Mouse (Mus musculus) embryonic facial prominence, embryonic 14.5 days (tissue): ENCODE measurements around the gene Dapk3. TPM values are rescaled to one million over a fixed set of nuclear protein-coding genes. Genes with fewer than 3 reads are reported as not detected.
"Not testable (repeated sequence)": the region's sequence is repeated elsewhere in the genome, so short reads cannot be mapped to it uniquely, and the experiment has no call there.

Experiments
- ATAC-seq: fragments of 200-750 bp; cut with Nextera tagmentation; 2 replicates; pipeline ENCODE4 v1.8.0; 2017; ENCODE audit warnings: low read depth, moderate number of reproducible peaks, moderate TSS enrichment
- DNase-seq: peaks from one replicate; pipeline ENCODE4 v3.0.0-alpha.2; 2015; ENCODE audit warnings: low spot score
- H3K27ac ChIP-seq: fragments of 300-500 bp; sonication (generic); replicated peaks from 2 replicates; pipeline ENCODE4 v1.5.1; 2014; ENCODE audit warnings: low read depth, mild to moderate bottlenecking, low read length, moderate library complexity
- H3K27me3 ChIP-seq: fragments of 300-500 bp; sonication (generic); replicated peaks from 2 replicates; pipeline ENCODE4 v1.6.1; 2014; ENCODE audit warnings: low read length; ENCODE audit not compliant: control insufficient read depth, insufficient read depth
- H3K36me3 ChIP-seq: fragments of 300-500 bp; sonication (generic); 2 replicates; pipeline ENCODE4 v1.6.1; 2014; ENCODE audit warnings: low read length, mixed read lengths; ENCODE audit not compliant: control insufficient read depth, insufficient read depth
- H3K4me1 ChIP-seq: fragments of 300-500 bp; sonication (generic); 2 replicates; pipeline ENCODE4 v1.6.1; 2014; ENCODE audit warnings: antibody characterized with exemption, low read length; ENCODE audit not compliant: control insufficient read depth, insufficient read depth
- H3K4me2 ChIP-seq: fragments of 300-500 bp; sonication (generic); 2 replicates; pipeline ENCODE4 v1.6.1; 2014; ENCODE audit warnings: low read depth, mild to moderate bottlenecking, low read length, moderate library complexity, mixed read lengths
- H3K4me3 ChIP-seq: fragments of 300-500 bp; sonication (generic); 2 replicates; pipeline ENCODE4 v1.5.1; 2014; ENCODE audit warnings: low read depth, mild to moderate bottlenecking, low read length
- H3K9ac ChIP-seq: fragments of 300-500 bp; sonication (generic); 2 replicates; pipeline ENCODE4 v1.6.1; 2014; ENCODE audit warnings: low read depth, mild to moderate bottlenecking, low read length, moderate library complexity, mixed read lengths
- H3K9me3 ChIP-seq: fragments of 300-500 bp; sonication (generic); 2 replicates; pipeline ENCODE4 v1.6.1; 2016; ENCODE audit warnings: low read length; ENCODE audit not compliant: control insufficient read depth
- WGBS: fragments of 180-500 bp; shearing (Covaris S2); extraction: QIAGEN DNeasy Blood & Tissue Kit; methylation state at CpG from one replicate; pipeline ENCODE4 v1.1.7; 2014; 5-methylcytosine and 5-hydroxymethylcytosine counted together
- polyA plus RNA-seq: library from polyadenylated mRNA; unstranded; fragments of >200 nt; fragmentation: Nextera tagmentation; extraction: Ambion mirVana; gene quantifications from 2 replicates; pipeline ENCODE4 v1.2.1, GENCODE M21; 2014

The Dapk3 gene
- polyA plus RNA-seq, 1 experiment from 2014 or later = 53.4 TPM

DNA sequence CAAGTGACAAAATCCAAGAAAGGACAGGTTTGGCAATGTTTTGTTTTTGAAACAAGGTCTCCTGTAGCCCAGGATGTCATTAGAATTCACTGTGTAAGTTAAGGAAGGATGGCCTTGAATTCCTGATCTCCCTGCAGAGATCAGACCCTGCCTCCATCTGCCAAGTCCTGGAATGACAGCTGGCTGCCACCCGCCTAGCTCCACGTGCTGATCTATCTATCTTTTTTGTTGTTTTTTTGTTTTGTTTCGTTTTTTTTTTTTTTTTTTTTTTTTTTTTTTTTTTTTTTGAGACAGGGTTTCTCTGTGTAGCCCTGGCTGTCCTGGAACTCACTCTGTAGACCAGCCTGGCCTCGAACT lies 7.5 kb upstream of the Dapk3 start:
- ATAC-seq, H3K27me3 ChIP-seq, H3K9me3 ChIP-seq: not testable (repeated sequence)
- WGBS = 7% methylated on average over 4 of the region's 4 CpGs
- peak overlapping the region; percentile 56; the same call in 1 of the 2 replicates for H3K9ac ChIP-seq
- peaks cover 33% of the 10 kb centered on the region for H3K36me3 ChIP-seq
- H3K4me1 ChIP-seq = peaks cover 15% of the 10 kb centered on the region
- peak overlapping the region; percentile 88 for H3K27ac ChIP-seq
- peak overlapping the region; percentile 94 for H3K4me3 ChIP-seq
- DNase-seq = peak; percentile 55
- peak overlapping the region; percentile 72 for H3K4me2 ChIP-seq

DNA sequence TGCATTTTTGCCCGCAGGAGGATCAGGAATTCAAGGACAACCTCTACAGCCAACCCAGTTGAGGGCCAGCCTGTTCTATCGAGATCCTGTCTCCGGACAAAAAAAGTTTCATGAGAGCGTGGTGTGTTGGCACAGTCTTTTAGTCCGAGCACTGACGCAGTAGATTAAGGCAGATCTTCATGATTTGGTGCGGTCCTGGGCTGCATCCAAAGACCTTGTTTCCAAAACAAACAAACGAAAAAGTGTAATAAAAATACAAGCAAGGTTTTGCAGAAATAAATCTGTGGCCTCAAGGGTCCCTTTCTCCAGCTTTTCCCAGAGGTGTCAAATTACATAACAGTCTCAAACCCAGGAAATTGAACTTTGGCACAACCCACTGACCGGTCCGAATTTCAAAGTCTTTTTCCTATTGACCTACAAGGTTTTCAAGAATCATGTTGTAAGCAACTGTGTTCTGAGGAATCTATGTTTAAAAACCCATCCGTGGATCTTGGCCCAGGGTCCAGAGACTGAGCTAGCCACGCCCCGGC lies 6.8 kb upstream of the Dapk3 start:
- Histone ChIP-seq H3K36me3 (peaks cover 40% of the 10 kb centered on the region), H3K27ac (peak overlapping the region; percentile 88), H3K4me3 (peak overlapping the region; percentile 94), H3K9ac (peak overlapping the region; percentile 53), H3K27me3 (no peaks in the 10 kb centered on the region), H3K4me2 (peak overlapping the region; percentile 72), H3K4me1 (peaks cover 15% of the 10 kb centered on the region), H3K9me3 (no peaks in the 10 kb centered on the region)
- no peak for DNase-seq
- WGBS = 4% methylated on average over 13 of the region's 13 CpGs
- peak; percentile 16 for ATAC-seq

DNA sequence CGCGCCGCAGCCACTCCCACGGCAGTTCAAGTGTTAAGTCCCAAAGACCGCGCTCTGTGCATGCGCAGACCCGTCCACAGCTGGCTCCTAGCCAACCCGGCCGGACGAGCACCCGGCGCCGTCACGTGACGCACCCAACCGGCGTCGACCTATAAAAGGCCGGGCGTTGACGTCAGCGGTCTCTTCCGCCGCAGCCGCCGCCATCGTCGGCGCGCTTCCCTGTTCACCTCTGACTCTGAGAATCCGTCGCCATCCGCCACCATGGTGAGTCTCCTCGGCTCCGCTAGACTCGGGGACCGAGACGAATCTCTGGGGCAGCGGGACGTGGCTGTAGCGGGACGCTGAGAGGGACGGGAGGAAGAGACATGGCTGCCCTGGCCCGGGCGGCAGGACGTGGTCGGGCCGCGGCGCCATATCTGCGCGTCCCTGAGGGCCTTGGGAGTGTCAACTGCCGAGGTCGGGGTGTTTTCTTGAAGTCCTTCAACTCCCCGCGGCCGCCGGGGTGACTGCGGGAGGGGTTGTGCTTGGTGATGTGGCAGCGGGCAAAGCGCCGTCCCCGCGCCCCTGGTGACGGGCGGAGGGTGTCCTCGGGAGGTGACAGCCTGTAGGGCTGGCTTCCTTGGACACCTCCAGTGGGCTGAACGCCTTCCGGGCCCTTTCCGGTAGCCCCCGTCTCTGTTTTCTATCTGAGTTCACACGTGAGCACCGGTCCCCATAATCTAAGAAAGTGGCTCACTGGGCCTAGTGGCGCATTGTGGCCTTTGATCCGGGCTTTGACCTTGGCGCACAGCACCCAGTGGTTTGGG lies 6.1 kb upstream of the Dapk3 start, which contains the start of gene Eef2:
TSS of gene Eef2 (plus strand) at position 166 of the 806 bp plus-strand sequence.
- H3K4me1 ChIP-seq = peaks cover 15% of the 10 kb centered on the region
- ATAC-seq (peak; percentile 79), DNase-seq (peak; percentile 99)
- H3K27ac ChIP-seq = peak within 1 kb of the TSS; percentile 88
- H3K4me3 ChIP-seq = peak within 1 kb of the TSS; percentile 94
- H3K4me2 ChIP-seq = peak within 1 kb of the TSS; percentile 98
- 0% methylated on average over 60 of the region's 77 CpGs for WGBS
- no peaks in the 10 kb centered on the region for H3K27me3 ChIP-seq
- H3K9me3 ChIP-seq = no peaks in the 10 kb centered on the region
- H3K36me3 ChIP-seq = peaks cover 46% of the 10 kb centered on the region
- H3K9ac ChIP-seq = peak within 1 kb of the TSS; percentile 98

DNA sequence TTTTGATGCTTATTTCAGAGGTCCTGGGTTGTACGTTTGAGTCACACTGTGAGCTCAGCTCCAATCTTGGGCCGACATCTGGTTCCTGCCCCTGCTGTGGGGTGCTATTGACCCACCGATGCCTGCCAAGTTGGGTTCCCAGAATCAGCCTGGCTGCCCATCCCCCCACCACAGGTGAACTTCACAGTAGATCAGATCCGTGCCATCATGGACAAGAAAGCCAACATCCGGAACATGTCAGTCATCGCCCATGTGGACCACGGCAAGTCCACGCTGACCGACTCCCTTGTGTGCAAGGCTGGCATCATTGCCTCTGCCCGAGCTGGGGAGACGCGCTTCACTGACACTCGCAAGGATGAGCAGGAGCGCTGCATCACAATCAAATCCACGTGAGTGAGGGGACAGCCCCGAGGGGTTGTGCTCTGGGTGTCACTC lies 5.3 kb upstream of the Dapk3 start:
- Histone ChIP-seq H3K36me3 (peaks cover 55% of the 10 kb centered on the region), H3K4me3 (peak overlapping the region; percentile 94), H3K4me1 (peaks cover 15% of the 10 kb centered on the region), H3K27ac (peak overlapping the region; percentile 88), H3K4me2 (peak overlapping the region; percentile 98), H3K27me3 (no peaks in the 10 kb centered on the region), H3K9me3 (no peaks in the 10 kb centered on the region), H3K9ac (peak overlapping the region; percentile 98)
- ATAC-seq (no peak), DNase-seq (no peak)
- 10% methylated on average over 16 of the region's 16 CpGs for WGBS

GRCm38 (mm10) chr10:81177958-81178712 lies 4.7 kb upstream of the Dapk3 start:
- WGBS = 61% methylated on average over 14 of the region's 14 CpGs
- Histone ChIP-seq H3K4me1 (peaks cover 12% of the 10 kb centered on the region), H3K9ac (peak overlapping the region; percentile 98), H3K4me2 (peak overlapping the region; percentile 98), H3K4me3 (peak overlapping the region; percentile 94), H3K9me3 (no peaks in the 10 kb centered on the region), H3K27me3 (no peaks in the 10 kb centered on the region), H3K27ac (peak overlapping the region; percentile 88), H3K36me3 (peaks cover 55% of the 10 kb centered on the region)
- DNase-seq (no peak), ATAC-seq (no peak)

DNA sequence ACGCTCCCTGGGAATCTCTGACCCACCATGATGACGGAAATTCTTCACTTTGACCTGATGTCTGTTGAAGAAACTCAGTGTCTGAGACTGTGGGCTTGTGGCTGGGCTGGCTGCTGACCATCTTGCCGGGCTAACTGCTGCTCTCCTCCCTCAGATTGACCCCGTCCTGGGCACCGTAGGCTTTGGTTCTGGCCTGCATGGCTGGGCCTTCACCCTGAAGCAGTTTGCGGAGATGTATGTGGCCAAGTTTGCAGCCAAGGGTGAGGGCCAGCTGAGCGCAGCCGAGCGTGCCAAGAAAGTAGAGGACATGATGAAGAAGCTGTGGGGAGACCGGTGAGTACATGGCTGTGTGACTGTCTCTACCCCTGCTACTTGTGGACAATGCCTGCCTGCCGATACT lies 3.9 kb upstream of the Dapk3 start:
- H3K4me1 ChIP-seq = peaks cover 4% of the 10 kb centered on the region
- H3K27ac ChIP-seq = no peak overlapping the region; the same call in 1 of the 2 replicates
- ATAC-seq (no peak), DNase-seq (no peak)
- H3K36me3 ChIP-seq = peaks cover 55% of the 10 kb centered on the region
- peak overlapping the region; percentile 98; the same call in 1 of the 2 replicates for H3K9ac ChIP-seq
- no peaks in the 10 kb centered on the region for H3K9me3 ChIP-seq
- 95% methylated on average over 11 of the region's 11 CpGs for WGBS
- no peak overlapping the region; the same call in 1 of the 2 replicates for H3K4me3 ChIP-seq
- H3K4me2 ChIP-seq = no peak overlapping the region
- no peaks in the 10 kb centered on the region for H3K27me3 ChIP-seq

DNA sequence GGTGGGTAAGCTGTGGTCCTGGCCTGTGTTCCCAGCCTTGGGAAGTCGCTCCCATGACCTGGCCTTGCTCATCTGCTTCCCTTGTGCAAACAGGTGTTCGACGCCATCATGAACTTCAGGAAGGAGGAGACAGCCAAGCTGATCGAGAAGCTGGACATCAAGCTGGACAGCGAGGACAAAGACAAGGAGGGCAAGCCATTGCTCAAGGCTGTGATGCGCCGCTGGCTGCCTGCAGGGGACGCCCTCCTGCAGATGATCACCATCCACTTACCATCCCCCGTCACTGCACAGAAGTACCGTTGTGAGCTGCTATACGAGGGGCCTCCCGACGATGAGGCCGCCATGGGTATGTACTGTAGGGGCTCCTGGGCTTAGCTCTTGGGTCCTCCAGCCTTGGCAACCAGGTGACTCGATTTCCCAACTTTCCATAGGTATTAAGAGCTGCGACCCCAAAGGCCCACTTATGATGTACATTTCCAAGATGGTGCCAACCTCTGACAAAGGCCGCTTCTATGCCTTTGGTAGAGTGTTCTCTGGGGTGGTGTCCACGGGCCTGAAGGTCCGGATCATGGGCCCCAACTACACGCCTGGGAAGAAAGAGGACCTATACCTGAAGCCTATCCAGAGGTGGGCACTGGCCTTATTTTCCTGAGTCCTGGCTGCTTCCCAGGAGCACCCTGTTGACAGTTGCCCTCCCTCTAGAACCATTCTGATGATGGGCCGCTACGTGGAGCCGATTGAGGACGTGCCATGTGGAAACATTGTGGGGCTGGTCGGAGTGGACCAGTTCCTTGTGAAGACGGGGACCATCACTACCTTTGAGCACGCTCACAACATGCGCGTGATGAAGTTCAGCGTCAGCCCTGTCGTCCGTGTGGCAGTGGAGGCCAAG lies 3.1 kb upstream of the Dapk3 start:
- Histone ChIP-seq H3K27ac (peak overlapping the region; percentile 33; the same call in 1 of the 2 replicates), H3K4me2 (no peak overlapping the region), H3K4me3 (no peak overlapping the region), H3K9ac (no peak overlapping the region), H3K27me3 (no peaks in the 10 kb centered on the region), H3K36me3 (peaks cover 63% of the 10 kb centered on the region), H3K9me3 (no peaks in the 10 kb centered on the region), H3K4me1 (peaks cover 3% of the 10 kb centered on the region; the same call in 1 of the 2 replicates)
- no peak for DNase-seq
- 89% methylated on average over 32 of the region's 32 CpGs for WGBS
- ATAC-seq = no peak

DNA sequence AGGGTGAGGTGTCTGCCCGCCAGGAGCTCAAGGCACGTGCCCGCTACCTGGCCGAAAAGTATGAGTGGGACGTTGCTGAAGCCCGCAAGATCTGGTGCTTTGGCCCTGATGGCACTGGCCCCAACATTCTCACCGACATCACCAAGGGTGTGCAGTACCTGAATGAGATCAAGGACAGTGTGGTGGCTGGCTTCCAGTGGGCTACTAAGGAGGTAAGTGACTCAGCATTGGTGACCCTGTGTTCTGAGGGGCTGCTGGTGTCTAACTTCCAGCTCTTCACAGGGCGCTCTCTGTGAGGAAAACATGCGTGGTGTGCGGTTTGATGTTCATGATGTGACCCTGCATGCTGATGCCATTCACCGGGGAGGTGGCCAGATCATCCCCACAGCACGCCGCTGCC lies 1.9 kb upstream of the Dapk3 start:
- Histone ChIP-seq H3K4me1 (no peaks in the 10 kb centered on the region; the same call in 1 of the 2 replicates), H3K9me3 (no peaks in the 10 kb centered on the region), H3K36me3 (peaks cover 72% of the 10 kb centered on the region), H3K27me3 (no peaks in the 10 kb centered on the region), H3K4me3 (no peak overlapping the region), H3K27ac (no peak overlapping the region), H3K9ac (no peak overlapping the region), H3K4me2 (no peak overlapping the region)
- no peak for DNase-seq
- 97% methylated on average over 13 of the region's 13 CpGs for WGBS
- no peak for ATAC-seq
